Mouse (Mus musculus) cerebellum, adult 11 months (tissue): ENCODE measurements around the gene Txnip.

Experiments used
- DNase-seq: peaks from one replicate; pipeline ENCODE4 v3.0.0; 2022

Txnip gene

GRCm38 (mm10) chr3:96551890-96552289, 5.9 kb upstream of the Txnip start:
- no peak for DNase-seq

DNA sequence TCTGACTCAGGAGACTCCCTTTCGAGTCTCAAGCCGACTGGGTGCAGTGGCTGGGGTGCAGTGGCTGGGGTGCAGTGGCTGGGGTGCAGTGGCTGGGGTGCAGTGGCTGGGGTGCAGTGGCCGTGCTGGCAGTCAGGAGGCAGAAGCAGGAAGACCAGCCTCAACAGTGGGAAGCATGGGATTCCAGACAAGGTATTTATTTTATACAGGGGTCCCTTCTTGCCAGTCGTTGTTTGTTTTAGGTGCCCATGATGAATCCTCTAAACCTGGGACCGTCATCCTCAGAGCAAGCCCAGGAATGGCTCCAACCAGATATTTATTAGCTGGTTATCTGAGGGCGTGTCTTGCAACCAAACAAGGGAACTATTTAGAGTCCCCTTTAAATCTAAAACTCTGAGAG, 4.2 kb upstream of the Txnip start:
- no peak for DNase-seq

DNA sequence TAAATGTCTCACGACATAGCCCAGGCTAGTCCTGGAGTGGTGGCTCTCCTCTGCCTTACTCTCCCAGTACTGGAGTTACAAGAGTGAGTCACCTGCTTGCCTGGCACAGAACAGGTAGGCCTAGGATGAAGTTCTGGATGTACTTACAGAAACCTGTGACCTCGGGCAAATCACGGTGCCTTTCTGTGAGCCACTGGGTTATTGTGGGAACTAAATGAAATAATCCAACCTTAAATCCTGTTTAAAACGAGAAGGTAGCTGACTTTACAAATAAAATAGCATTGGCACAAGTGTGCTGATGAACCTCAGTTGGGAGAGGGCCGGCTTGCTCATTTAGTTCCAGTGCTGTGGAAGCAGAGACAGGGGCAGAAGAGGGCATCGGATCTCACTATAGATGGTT, 3.5 kb upstream of the Txnip start:
- no peak for DNase-seq

DNA sequence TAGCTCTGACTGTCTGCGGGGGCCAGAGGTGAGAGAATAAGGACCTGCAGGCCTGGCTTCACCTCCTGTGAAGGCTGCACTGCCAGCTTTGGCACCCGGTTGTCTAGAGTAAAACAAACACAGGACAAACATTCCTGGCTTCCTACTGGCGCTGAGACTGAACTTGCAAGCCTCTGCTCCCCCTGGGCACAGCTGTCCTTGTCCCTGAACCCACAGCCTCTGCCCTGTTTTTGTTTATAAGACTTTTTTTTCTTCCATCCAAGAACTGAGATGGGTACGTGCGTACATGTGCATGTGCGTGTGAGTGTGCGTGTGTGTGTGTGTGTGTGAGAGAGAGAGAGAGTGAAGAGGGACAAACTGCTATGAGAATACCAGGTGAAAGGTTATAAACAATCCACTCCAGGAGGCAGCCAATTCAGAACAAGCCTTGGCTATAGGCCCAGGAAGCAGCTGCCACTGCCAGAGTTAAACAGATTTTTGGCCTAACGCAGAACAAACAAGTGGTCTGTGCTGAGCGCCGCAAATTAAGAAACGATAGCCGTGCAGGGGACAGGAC, 2.6 kb upstream of the Txnip start:
- DNase-seq: no peak

GRCm38 (mm10) chr3:96555999-96556614, 1.6 kb upstream of the Txnip start:
- DNase-seq: no peak

DNA sequence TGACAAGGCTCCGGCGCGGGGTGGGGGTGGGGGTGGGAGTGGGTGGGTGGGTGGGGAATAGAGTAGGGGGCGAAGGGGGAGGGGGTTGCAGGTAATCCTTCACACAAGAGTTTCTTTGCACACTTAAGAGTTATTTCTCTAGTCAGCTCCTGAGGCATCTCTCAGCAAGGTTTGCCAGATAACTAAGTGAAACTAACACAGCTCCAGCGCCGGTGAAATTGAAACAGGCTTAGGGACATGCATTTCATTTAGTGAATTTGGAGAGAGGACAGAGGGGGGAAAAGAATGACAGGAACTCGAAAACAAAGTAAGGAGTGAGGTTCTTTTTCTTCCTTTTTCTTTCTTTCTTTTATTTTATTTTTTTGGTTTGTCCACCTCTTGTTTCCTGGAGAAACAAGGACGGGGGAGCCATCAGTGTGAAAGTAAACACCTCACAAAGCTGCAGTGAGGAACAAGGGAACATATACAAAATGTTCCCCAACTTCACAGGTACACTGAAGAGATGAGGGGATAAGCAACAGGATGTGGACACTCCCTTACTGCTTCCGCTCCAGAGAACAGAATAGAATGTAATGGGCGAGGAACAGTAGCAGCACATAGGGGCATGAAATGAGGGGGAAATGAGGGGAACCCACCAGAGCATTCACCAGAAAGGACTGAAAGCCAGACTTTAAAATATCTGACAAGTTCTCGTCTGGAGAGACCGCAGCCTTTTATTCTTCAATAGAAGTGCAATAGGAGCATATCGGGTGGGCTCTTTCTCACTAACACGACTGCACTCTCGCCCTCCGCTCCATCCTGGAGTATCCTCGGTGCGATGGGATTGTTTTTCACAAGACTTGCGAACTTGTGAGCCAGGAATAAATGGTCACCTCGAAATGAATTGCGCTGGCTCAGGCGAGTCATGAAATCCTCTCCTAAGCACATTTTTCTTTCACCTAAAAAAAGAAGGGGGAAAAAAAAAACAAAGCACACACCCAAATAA, 814 bp upstream of the Txnip start:
- no peak for DNase-seq

- DNase-seq: no peak
These were observed 402 bp downstream of the Txnip start for GRCm38 (mm10) chr3:96558159-96558558.

DNA sequence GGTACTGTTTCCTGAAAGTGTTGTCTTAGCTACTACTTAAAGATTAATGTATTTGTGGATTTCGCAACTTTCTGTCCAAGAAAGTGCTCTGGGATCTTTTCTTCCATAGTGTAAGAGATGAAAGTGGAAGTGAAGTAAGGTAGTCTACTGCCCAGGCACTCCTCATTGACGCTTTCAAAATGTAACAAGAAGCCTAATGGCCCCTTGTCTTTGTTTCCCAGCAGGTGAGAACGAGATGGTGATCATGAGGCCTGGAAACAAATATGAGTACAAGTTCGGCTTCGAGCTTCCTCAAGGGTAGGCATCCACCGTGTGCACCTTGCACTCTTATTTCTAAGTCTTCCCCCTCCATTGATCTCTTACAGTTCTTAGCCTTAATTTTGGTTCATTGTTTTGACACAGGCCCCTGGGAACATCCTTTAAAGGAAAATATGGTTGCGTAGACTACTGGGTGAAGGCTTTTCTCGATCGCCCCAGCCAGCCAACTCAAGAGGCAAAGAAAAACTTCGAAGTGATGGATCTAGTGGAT, 975 bp downstream of the Txnip start:
- DNase-seq: no peak

DNA sequence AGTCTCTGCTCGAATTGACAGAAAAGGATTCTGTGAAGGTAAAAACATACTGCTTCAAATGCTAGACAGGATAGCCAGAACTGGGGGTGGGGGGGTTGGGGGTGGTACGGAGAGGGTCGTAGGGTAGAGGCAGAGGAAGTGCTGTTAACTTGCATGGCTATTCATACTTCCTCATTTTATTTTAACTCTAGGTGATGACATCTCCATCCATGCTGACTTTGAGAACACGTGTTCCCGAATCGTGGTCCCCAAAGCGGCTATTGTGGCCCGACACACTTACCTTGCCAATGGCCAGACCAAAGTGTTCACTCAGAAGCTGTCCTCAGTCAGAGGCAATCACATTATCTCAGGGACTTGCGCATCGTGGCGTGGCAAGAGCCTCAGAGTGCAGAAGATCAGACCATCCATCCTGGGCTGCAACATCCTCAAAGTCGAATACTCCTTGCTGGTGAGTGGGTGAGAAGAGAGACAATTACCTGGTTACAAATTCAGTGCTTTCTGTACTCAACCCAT, 1.7 kb downstream of the Txnip start:
- DNase-seq: no peak

DNA sequence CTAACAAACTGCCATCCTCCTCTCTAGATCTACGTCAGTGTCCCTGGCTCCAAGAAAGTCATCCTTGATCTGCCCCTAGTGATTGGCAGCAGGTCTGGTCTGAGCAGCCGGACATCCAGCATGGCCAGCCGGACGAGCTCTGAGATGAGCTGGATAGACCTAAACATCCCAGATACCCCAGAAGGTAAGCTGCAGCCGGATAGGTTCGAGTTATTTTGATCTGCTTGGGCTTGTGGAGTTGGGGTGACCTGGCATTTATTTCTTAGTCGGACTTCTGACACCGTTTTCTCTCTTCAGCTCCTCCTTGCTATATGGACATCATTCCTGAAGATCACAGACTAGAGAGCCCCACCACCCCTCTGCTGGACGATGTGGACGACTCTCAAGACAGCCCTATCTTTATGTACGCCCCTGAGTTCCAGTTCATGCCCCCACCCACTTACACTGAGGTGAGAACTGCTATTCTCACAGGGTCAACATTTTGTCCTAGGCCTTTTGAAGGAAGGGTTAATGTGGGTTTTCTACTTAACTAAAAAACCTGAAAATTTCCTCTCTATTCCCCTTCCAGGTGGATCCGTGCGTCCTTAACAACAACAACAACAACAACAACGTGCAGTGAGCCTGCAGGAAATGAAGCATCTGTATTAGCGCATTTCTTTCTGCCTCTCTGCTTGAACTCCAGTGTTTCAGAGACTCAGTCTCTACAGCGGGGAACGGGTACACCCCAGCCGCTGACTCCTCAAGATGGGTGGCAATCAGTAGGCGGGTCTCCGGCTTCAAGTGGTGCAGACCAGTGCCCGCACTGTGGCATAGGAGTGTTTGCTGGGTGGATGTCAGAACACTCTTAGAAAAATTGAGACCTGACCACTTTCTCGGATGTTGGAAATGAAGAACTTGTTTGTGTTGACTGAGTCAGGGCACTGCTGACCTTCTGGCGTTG, 2.4 kb downstream of the Txnip start:
- DNase-seq: no peak

DNA sequence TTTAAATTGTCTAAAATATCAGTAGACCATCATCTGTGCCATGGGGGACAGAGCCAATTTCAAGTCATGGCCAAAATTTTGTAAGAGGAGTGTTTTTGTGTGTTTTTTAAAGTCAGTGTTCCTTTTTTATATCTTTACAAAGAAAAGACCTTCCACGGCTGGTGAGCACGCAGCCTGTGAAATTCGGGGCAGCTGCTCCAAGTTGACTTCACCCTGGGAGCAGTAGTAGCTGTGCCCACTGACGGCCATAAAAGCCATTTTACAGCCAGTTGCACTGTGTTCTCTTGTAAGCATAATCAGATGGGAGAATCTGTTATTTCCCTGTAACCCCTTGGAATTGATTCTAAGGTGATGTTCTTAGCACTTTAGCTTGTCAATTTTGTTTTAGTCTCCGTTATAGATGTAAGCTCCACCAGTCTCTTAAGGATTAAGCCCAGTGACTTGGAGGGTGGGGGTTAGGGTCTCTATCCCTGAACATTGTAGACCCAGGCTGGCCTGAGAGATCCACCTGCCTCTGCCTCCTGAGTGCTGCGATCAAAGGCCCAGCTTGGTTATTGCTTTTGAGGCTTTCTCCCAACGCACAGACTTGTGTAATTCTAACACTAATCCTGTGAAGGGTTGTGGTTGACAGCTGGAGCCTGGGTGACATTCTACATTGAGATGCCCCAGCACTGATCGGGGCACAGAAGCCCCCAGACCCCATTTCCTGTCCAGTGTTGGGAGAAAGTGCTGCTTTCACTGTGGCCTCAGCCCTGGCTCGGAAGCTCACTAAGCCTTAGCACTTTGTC, 3.3 kb downstream of the Txnip start:
- no peak for DNase-seq

DNA sequence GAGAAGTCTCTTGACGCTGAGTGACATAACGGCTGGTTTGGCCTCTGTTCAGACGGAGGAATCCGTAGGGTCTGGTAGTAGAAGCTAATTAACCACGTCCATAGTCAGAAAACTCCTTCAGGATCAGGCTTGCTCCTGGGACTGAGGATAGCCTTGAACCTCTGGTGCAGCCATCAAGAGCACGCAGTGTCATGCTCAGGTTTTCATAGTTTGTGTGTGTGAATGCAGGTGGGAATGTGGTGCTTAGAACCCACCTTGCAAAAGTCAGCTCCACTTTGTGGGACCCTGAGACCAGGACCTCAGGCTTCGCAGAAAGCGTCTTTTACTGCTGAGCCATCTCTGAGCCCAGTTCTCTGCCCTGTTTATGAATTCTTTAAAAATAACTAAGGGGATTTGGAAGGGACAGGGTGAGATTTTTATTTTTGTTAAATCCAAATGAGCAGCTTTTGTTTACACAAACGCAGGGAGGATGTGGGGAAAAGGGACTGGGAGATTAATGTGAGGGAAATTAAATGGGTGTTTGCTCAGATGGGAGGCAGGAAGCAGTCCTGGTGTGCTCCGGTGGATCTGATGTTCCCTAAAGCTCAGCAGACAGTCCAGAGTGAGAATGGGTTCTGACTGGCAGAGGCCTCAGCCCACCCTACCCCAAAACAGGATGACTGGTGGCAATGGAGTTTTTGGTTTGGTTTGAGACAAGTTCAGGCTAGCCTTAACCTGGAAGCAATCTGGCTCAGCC, 4.4 kb downstream of the Txnip start:
- no peak for DNase-seq

DNA sequence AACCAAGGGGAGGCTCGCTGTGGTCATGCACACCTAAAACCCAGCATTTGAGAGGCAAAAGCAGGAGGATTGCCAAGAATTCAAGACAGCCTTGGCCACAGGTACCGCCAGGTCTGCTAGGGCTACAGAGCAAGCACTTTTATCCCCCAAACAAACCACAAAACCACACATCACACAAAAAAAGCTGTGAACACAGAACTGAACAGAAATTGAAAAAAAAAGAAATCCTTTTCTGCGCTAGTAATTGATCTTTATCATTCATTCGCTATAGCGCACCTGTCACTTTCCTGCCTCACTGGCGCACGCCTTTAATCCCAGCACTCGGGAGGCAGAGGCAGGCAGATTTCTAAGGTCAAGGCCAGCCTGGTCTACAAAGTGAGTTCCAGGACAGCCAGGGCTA, 5.5 kb downstream of the Txnip start:
- DNase-seq: no peak

DNA sequence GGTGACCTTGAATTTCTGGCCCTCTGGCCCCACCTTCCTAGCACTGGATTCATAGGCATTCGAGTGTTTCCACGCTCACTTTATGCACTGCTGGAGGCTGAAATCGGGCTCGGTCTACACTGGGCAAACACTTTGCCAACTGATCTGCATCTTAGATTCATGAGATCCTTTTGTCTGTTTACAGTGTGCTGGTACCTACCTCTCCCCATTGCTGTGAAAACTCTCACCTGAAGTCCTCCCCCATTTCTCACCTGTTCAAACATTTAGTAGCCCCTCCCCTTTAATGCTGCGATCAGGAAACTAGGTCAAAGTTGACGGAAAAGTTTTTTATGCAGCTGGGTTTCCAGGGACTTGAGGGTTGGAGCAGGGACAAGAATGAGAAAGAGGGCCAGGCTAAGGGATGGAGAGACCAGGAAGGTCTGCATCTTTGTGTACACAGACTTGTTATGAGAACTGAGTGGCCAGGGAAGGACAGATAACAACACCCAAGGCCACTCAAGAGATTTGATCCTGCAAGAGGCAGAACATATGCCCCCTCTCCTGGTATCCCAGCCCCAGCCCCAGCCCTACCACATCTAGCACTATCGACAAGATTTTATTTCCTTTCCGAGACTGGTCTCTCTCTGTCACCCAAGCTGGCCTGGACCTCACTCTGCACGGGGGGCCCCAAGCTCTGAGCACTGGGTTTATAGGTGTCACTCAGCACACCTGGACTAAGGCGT, 6.3 kb downstream of the Txnip start:
- no peak for DNase-seq

- no peak for DNase-seq
These were observed 6.9 kb downstream of the Txnip start for GRCm38 (mm10) chr3:96564633-96565032.

DNA sequence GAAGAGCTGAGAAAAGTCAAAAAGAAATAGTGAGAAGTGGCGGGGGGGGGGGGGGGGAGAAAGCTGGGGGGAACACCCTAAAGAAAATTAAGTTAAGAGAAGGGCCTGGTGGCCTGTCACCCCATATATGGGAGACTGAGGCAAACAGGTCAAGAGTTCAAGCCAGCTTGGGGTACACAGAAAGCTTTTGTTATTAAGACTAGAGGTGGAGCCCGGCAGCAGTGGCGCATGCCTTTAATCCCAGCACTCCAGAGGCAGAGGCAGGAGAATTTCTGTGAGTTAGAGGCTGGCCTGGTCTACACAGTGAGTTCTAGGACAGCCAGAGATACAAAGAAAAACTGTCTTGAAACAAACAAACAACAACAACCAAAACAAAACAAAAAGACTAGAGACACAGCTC, 7.3 kb downstream of the Txnip start:
- no peak for DNase-seq

DNA sequence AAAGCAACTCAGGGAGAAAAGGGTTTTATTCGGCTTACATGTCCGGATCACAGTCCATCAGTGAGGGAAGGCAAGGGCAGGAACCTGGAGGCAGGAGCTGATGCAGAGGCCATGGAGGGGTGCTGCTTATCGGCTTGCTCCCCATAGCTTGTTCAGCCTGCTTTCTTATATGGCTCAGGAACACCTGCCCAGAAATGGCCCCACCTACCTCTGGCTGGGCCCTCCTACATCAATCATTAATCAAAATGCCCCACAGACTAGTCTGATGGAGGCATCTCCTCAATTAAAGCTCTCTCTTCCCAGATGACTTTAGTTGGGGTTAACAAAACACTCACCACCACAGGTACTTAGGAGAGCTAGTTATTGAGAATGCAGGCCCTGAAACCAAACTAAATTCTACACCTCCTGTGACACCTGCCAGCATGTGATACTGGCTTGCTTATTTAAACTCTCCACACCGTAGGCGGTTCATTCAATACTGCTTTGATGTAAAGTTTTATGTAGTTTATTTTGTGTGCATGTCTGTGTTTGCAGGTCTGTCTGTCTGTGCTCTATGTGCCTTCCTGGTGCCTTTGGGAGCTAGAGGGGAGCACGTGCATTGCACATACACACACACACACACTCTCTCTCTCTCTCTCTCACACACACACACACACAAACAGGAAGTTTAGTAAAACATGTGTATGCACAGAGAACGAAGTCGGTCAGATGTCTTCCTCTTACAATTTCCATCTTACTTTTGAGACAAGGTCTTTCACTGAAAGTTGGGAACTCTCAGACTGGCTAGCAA, 9.1 kb downstream of the Txnip start:
- no peak for DNase-seq

- DNase-seq: no peak
These were observed 10.8 kb downstream of the Txnip start for GRCm38 (mm10) chr3:96568605-96569004.

- no peak for DNase-seq
These were observed 11.7 kb downstream of the Txnip start for GRCm38 (mm10) chr3:96569506-96569905.
